Mouse (Mus musculus) kidney, adult 2 months (tissue): ENCODE measurements around the gene Epha6. TPM values are rescaled to one million over a fixed set of nuclear protein-coding genes. Genes with fewer than 3 reads are reported as not detected.

Source experiments
- DNase-seq: peaks from one replicate; pipeline ENCODE4 v3.0.0; 2021
- H3K27ac ChIP-seq: fragments of 200-500 bp; 2 replicates; pipeline ENCODE4 v1.5.1; 2012; ENCODE audit warnings: low read depth, low read length, control low read depth, inconsistent platforms; ENCODE audit not compliant: insufficient read depth
- H3K27me3 ChIP-seq: fragments of 200-500 bp; replicated peaks from 2 replicates; pipeline ENCODE4 v1.6.1; 2012; ENCODE audit warnings: mild to moderate bottlenecking, moderate library complexity, low read length, inconsistent platforms; ENCODE audit not compliant: control insufficient read depth, insufficient read depth
- H3K36me3 ChIP-seq: fragments of 200-500 bp; 2 replicates; pipeline ENCODE4 v1.6.1; 2012; ENCODE audit warnings: mild to moderate bottlenecking, moderate library complexity, low read length, inconsistent platforms; ENCODE audit not compliant: control insufficient read depth, insufficient read depth
- H3K4me1 ChIP-seq: fragments of 200-500 bp; 2 replicates; pipeline ENCODE4 v1.6.1; 2011; ENCODE audit warnings: low read length; ENCODE audit not compliant: control insufficient read depth, insufficient read depth
- H3K4me3 ChIP-seq: fragments of 200-500 bp; 2 replicates; pipeline ENCODE4 v1.5.1; 2011; ENCODE audit warnings: mild to moderate bottlenecking, low read depth, low read length, control low read depth; ENCODE audit not compliant: insufficient read depth
- CTCF ChIP-seq: fragments of 200-500 bp; conservative IDR thresholded peaks from 2 replicates; pipeline ENCODE4 v1.5.1; 2011; ENCODE audit warnings: low read depth, mild to moderate bottlenecking, control low read depth, low read length, moderate library complexity, mixed read lengths; ENCODE audit not compliant: insufficient read depth, insufficient read length
- POLR2A ChIP-seq: fragments of 200-500 bp; IDR thresholded peaks from one replicate; pipeline ENCODE4 v1.6.1; 2011; ENCODE audit warnings: low read depth, low read length, control low read depth
- WGBS: fragments of 180-500 bp; shearing (Covaris S2); methylation state at CpG from one replicate; pipeline ENCODE4 v1.1.7; 2018; 5-methylcytosine and 5-hydroxymethylcytosine counted together
- polyA plus RNA-seq: library from polyadenylated mRNA; depleted of rRNA; stranded (reverse); fragments of >200 nt; gene quantifications from 2 replicates; pipeline ENCODE4 v1.2.3, GENCODE M21; 2012

Epha6 gene
- polyA plus RNA-seq, 1 experiment, result 0.02 TPM

DNA sequence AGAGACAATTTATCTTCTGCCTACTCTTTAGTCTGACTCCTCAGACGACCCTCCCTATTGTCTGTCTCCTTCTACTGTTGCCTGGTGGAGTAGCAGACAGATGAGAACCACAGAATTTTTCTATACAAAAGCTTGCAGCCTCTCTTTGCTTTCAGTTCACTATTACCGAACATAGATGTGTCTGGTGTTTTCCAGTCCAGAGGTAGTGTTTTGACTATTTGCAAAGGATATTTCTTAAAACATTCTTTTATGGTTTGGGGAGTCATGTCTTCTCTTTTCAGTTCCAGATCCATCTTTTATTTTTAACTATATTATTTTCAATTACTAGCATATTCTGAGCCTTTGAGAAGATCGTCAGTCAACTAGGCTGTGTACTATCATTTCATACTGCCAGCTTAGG, 989.7 kb downstream of the Epha6 start:
- Histone ChIP-seq H3K27me3 (no peaks in the 10 kb centered on the region), H3K27ac (no peak overlapping the region), H3K4me1 (no peaks in the 10 kb centered on the region), H3K4me3 (no peak overlapping the region), H3K36me3 (no peaks in the 10 kb centered on the region; the same call in 1 of the 2 replicates)
- TF ChIP-seq POLR2A, result no peak
- TF ChIP-seq CTCF, result no peak
- no peak for DNase-seq
- WGBS, result 77% methylated on average over 3 of the region's 3 CpGs

- H3K4me1 ChIP-seq, result no peaks in the 10 kb centered on the region
- WGBS, result 79% methylated on average over 1 of the region's 1 CpGs
- H3K36me3 ChIP-seq, result no peaks in the 10 kb centered on the region; the same call in 1 of the 2 replicates
- H3K27ac ChIP-seq, result no peak overlapping the region
- no peak for DNase-seq
- H3K4me3 ChIP-seq, result no peak overlapping the region
- H3K27me3 ChIP-seq, result no peaks in the 10 kb centered on the region
- TF ChIP-seq CTCF, result no peak
- TF ChIP-seq POLR2A, result no peak
Observed at GRCm38 (mm10) chr16:59610750-59611149, 994.6 kb downstream of the Epha6 start.

DNA sequence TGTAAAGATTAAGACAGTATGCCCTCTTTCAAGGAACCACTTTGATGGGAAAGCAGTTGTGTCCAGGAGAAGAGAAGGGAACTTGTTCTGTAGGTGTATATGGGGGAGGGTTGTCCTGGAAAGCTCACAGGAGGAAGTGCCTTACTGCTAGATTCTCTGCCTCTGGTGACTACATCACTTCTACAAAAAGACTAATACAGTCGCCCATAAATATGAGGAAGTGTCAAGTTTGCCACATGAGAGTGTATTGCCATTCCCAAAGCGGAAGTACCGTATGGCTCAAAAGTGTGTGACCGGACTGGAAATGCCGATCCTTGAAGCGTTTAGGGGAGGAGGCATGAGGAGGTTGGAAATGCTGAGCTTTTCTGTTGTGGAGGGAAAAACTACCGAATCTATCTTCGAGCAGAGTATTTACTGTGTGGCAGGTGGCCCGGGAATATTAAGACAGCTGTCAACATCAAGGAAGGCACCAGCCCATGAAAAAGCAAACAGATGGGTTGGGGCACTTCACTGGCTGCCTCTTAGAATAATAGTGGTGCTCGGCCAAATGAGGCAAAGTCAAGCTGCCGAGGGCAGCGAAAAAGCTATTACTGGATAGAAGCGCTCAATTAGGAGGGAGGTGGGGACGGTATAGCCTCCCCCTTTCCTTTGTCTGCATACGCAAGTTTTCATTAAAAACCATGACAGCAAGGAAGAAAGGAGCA, 1001.1 kb downstream of the Epha6 start:
- TF ChIP-seq POLR2A, result no peak
- TF ChIP-seq CTCF, result no peak
- Histone ChIP-seq H3K4me1 (peaks cover 6% of the 10 kb centered on the region; the same call in 1 of the 2 replicates), H3K4me3 (no peak overlapping the region), H3K27me3 (no peaks in the 10 kb centered on the region), H3K27ac (no peak overlapping the region), H3K36me3 (no peaks in the 10 kb centered on the region)
- 23% methylated on average over 15 of the region's 15 CpGs for WGBS
- no peak for DNase-seq
